Mouse (Mus musculus) cerebellum, adult 9-10 months (tissue): ENCODE measurements at regions not wholly inside any gene's neighbourhood (a gene's known extent, or its start where the extent isn't known, plus 50 kb on each side); places are given as distances from the start of the nearest gene placed in this dataset.
"Not testable (repeated sequence)": the region's sequence is repeated elsewhere in the genome, so short reads cannot be mapped to it uniquely, and the experiment has no call there.

Experiments
- DNase-seq: peaks from one replicate; pipeline ENCODE4 v3.0.0; 2022

- no peak for DNase-seq
Observed at GRCm38 (mm10) chr2:109402556-109402955, 122.0 kb upstream of the Mettl15 start.

- no peak for DNase-seq
Observed at GRCm38 (mm10) chr2:109404262-109404661, 123.7 kb upstream of the Mettl15 start.

- DNase-seq, result no peak
Observed at GRCm38 (mm10) chr2:109406591-109407079, 126.1 kb upstream of the Mettl15 start.

GRCm38 (mm10) chr2:109420098-109420497 is 139.6 kb upstream of the Mettl15 start:
- no peak for DNase-seq

- DNase-seq, result no peak
Observed at GRCm38 (mm10) chr2:109431183-109431582, 150.6 kb upstream of the Mettl15 start.

- DNase-seq, result no peak
Observed at GRCm38 (mm10) chr2:109442551-109443120, 162.1 kb upstream of the Mettl15 start.

- no peak for DNase-seq
Observed at GRCm38 (mm10) chr2:109443521-109444066, 163.0 kb upstream of the Mettl15 start.

- not testable (repeated sequence) for DNase-seq
Observed at GRCm38 (mm10) chr2:109462246-109462645, 181.7 kb upstream of the Mettl15 start.

- DNase-seq, result no peak
Observed at GRCm38 (mm10) chr2:109484306-109484705, 190.2 kb upstream of the Bdnf start.

GRCm38 (mm10) chr2:109487591-109487990 is 186.9 kb upstream of the Bdnf start:
- no peak for DNase-seq

GRCm38 (mm10) chr2:109502186-109502585 is 172.3 kb upstream of the Bdnf start:
- peak; percentile 84 for DNase-seq

- DNase-seq, result no peak
Observed at GRCm38 (mm10) chr2:109504906-109505305, 169.6 kb upstream of the Bdnf start.

- no peak for DNase-seq
Observed at GRCm38 (mm10) chr2:109510070-109510979, 164.2 kb upstream of the Bdnf start.

GRCm38 (mm10) chr2:109511142-109511541 is 163.4 kb upstream of the Bdnf start:
- DNase-seq, result no peak

- DNase-seq, result no peak
Observed at GRCm38 (mm10) chr2:109519261-109519660, 155.2 kb upstream of the Bdnf start.

- DNase-seq, result no peak
Observed at GRCm38 (mm10) chr2:109520471-109520870, 154.0 kb upstream of the Bdnf start.

- DNase-seq, result no peak
Observed at GRCm38 (mm10) chr2:109539519-109539918, 135.0 kb upstream of the Bdnf start.

- peak; percentile 92 for DNase-seq
Observed at GRCm38 (mm10) chr2:109546486-109547115, 127.9 kb upstream of the Bdnf start.

- no peak for DNase-seq
Observed at GRCm38 (mm10) chr2:109554644-109555043, 119.9 kb upstream of the Bdnf start.

- no peak for DNase-seq
Observed at GRCm38 (mm10) chr2:109559088-109560030, 115.1 kb upstream of the Bdnf start.

- no peak for DNase-seq
Observed at GRCm38 (mm10) chr2:109562996-109563395, 111.5 kb upstream of the Bdnf start.

GRCm38 (mm10) chr2:109576946-109577345 is 97.6 kb upstream of the Bdnf start:
- DNase-seq, result no peak
